ENCODE assay signal across 9 mouse cellular contexts in the genomic region with DNA sequence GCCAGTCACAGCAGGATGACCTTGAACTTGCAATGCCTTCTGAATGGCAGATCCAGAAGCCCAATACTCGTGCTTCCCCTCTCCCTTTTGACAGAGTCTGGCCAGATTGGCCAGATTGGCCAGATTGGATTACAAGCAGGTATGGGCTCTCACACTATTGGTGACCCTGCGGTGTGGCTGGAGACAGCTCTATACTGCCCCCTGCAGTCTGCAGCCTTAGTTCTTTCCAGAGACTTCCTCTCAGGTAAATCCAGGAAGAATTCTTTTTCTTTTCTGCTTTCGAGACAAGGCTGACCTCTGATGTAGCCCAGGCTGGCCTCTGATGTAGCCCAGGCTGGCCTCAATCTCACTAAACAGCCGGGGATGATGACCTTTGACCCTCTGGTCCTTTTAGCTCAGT. TPM values are rescaled to one million over a fixed set of nuclear protein-coding genes. Genes with fewer than 3 reads are reported as not detected.
DNase-seq lines count a peak whose midpoint lies in the region; ATAC-seq and TF ChIP-seq lines count a peak whose summit lies in the region.
"Had no signal": no experiment of that assay in that cellular context is flagged by ENCODE, and none has a peak within 500 bp of the region (broad histone marks: within the 10 kb centered on the region; RNA-seq: fewer than 3 reads in every experiment).

No protein-coding gene starts in this region.

- DNase-seq in liver, result peak; percentile 75
- peak; percentile 79 to 93 for DNase-seq in adrenal gland, adult (ENCODE audit: inconsistent age in 2 of 2, low spot score in 1 of 2)
- DNase-seq in embryo, embryonic 11.5 days (ENCODE audit: low read depth, low spot score), result peak; percentile 41
- peak; percentile 66 to 84 for DNase-seq in kidney, adult 8-10 months
- peak; percentile 81 for DNase-seq in lung, embryonic 14.5 days
- peak; percentile 58 to 81 for DNase-seq in spleen, adult 18-20 months

- H3K4me3 ChIP-seq in liver, embryonic 12.5 days, result no peak overlapping the region
- no peak overlapping the region for H3K4me3 ChIP-seq in lung, embryonic 14.5 days (ENCODE audit: low read depth, low read length)
- H3K4me3 ChIP-seq: myocyte had no signal

- H3K36me3 ChIP-seq in liver, embryonic 12.5 days, result no peaks in the 10 kb centered on the region
- no peaks in the 10 kb centered on the region for H3K36me3 ChIP-seq in lung, embryonic 14.5 days (ENCODE audit: insufficient read depth)

- no peak overlapping the region for H3K9ac ChIP-seq in liver, embryonic 12.5 days
- no peak overlapping the region for H3K9ac ChIP-seq in lung, embryonic 14.5 days

- H3K9me3 ChIP-seq in liver, embryonic 12.5 days (replicated peaks), result 0 out of 2 replicates have a peak, but pooled peaks cover 3% of the 10 kb centered on the region
- H3K9me3 ChIP-seq in lung, embryonic 14.5 days (ENCODE audit: low read depth, low read length), result no peaks in the 10 kb centered on the region; the same call in 1 of the 2 replicates

- no peak overlapping the region for H3K4me2 ChIP-seq in liver, embryonic 12.5 days
- no peak overlapping the region for H3K4me2 ChIP-seq in lung, embryonic 14.5 days

- peaks cover 25% of the 10 kb centered on the region for H3K4me1 ChIP-seq in liver, embryonic 12.5 days
- H3K4me1 ChIP-seq in lung, embryonic 14.5 days (ENCODE audit: insufficient read depth), result peaks cover 4% of the 10 kb centered on the region; the same call in 1 of the 2 replicates

- 13% methylated on average over 4 of the region's 4 CpGs for WGBS in liver, embryonic 12.5 days (ENCODE audit: insufficient replicate concordance)
- WGBS in lung, embryonic 14.5 days, result 26% methylated on average over 4 of the region's 4 CpGs

- no peak overlapping the region for H3K27ac ChIP-seq in liver, embryonic 12.5 days
- no peak overlapping the region for H3K27ac ChIP-seq in lung, embryonic 14.5 days (ENCODE audit: low read depth)

- H3K27me3 ChIP-seq in liver, embryonic 12.5 days (replicated peaks), result no peaks in the 10 kb centered on the region
- no peaks in the 10 kb centered on the region for H3K27me3 ChIP-seq in lung, embryonic 14.5 days (ENCODE audit: insufficient read depth, low read length)

- ATAC-seq in liver, embryonic 12.5 days, result no peak
- ATAC-seq in lung, embryonic 14.5 days (ENCODE audit: insufficient read depth), result no peak
- no peak for ATAC-seq in inflammation-experienced regulatory T-cells, adult 6 months

- peak; percentile 75 for TF ChIP-seq CTCF in lung, embryonic 14.5 days (IDR thresholded peaks at IDR 0.05; ENCODE audit: low read depth)

RNA-seq across cellular contexts. Expression of a gene that starts 3.8 kb away (rescaled TPM):
- 17.4 and 18.8 TPM in 2 replicates for polyA plus RNA-seq in liver, embryonic 12.5 days (2016; fragmentation: Nextera tagmentation; extraction: Ambion mirVana)
- polyA plus RNA-seq in lung, embryonic 14.5 days (2014; fragmentation: Nextera tagmentation; extraction: Ambion mirVana), result 22.5 and 23.6 TPM in 2 replicates
- 10 to 100 TPM; 28.6 to 62.5 (median 41.6) TPM for polyA plus RNA-seq in inflammation-experienced regulatory T-cells, adult 6 months (2017; shearing (Covaris generic))
